In the genomic region with DNA sequence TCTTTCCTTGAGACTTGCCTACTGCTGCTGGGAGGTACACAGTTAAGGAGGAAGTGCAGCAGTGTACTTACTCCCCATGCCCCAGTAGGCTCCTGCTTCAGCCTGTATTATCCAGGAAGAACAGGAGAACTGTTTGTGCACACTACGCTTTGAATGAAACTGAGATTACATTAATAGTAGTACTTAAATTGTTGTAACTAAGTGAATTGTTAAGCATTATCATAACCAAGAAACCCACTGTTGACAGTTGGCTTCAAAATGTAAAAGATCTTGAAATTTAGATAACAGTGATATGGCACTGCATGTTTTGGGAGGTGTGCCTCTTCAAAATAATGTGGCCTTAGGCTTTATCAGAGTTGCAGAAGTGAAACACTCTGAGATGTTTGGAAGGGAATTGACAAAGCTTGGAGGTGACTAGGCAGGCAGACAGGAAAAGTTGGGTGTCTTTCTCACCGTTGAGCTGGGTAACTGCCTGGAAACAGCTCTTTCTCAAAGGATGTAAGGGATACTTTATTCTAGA, we compare ENCODE assay signal across 20 mouse cellular contexts.
DNase-seq lines count a peak whose midpoint lies in the region; ATAC-seq and TF ChIP-seq lines count a peak whose summit lies in the region.
"Had no signal": no experiment of that assay in that cellular context is flagged by ENCODE, and none has a peak within 500 bp of the region (broad histone marks: within the 10 kb centered on the region; RNA-seq: fewer than 3 reads in every experiment).

No protein-coding gene starts in this region.

- H3K27me3 ChIP-seq in liver, embryonic 12.5 days (replicated peaks), result no peaks in the 10 kb centered on the region
- no peaks in the 10 kb centered on the region for H3K27me3 ChIP-seq in MEL (ENCODE audit: control insufficient read depth in 1 of 2, insufficient read depth in 2 of 2, low read length in 2 of 2)
- no peaks in the 10 kb centered on the region for H3K27me3 ChIP-seq in stomach, postnatal 0 days (ENCODE audit: control insufficient read depth, insufficient read depth, low read length)
- no peaks in the 10 kb centered on the region for H3K27me3 ChIP-seq in kidney, embryonic 14.5 days (ENCODE audit: control insufficient read depth, insufficient read depth, low read length)
- no peaks in the 10 kb centered on the region for H3K27me3 ChIP-seq in forebrain, embryonic 10.5 days (ENCODE audit: poor library complexity, severe bottlenecking)
- H3K27me3 ChIP-seq: limb, embryonic 15.5 days; megakaryocyte, embryonic 14.5 days had no signal

- WGBS in liver, embryonic 12.5 days (ENCODE audit: insufficient replicate concordance), result 47% methylated on average over 2 of the region's 2 CpGs
- 33% methylated on average over 2 of the region's 2 CpGs for WGBS in stomach, postnatal 0 days
- 77% methylated on average over 2 of the region's 2 CpGs for WGBS in kidney, embryonic 14.5 days
- 85% methylated on average over 2 of the region's 2 CpGs for WGBS in forebrain, embryonic 10.5 days

- no peak overlapping the region for H3K9ac ChIP-seq in liver, embryonic 12.5 days
- H3K9ac ChIP-seq in MEL (ENCODE audit: control insufficient read depth, low read depth, low read length, poor library complexity, severe bottlenecking), result no peak overlapping the region
- H3K9ac ChIP-seq in stomach, postnatal 0 days (ENCODE audit: low read length), result no peak overlapping the region
- no peak overlapping the region for H3K9ac ChIP-seq in kidney, embryonic 14.5 days (ENCODE audit: low read depth, low read length)
- H3K9ac ChIP-seq: limb, embryonic 15.5 days; lung, embryonic 14.5 days had no signal

- peaks cover 43% of the 10 kb centered on the region for H3K79me2 ChIP-seq in MEL (ENCODE audit: control insufficient read depth, insufficient read depth, low read length, poor library complexity)

- no peaks in the 10 kb centered on the region for H3K9me3 ChIP-seq in liver, embryonic 12.5 days (replicated peaks)
- no peaks in the 10 kb centered on the region for H3K9me3 ChIP-seq in MEL (replicated peaks; ENCODE audit: insufficient read depth, low read length)
- H3K9me3 ChIP-seq in stomach, postnatal 0 days (ENCODE audit: control insufficient read depth, low read length), result no peaks in the 10 kb centered on the region
- H3K9me3 ChIP-seq in kidney, embryonic 14.5 days (ENCODE audit: control insufficient read depth, low read length), result no peaks in the 10 kb centered on the region
- H3K9me3 ChIP-seq in forebrain, embryonic 10.5 days, result no peaks in the 10 kb centered on the region
- H3K9me3 ChIP-seq: hindbrain, embryonic 10.5 days; limb, embryonic 15.5 days; megakaryocyte, embryonic 14.5 days had no signal

- no peak overlapping the region for H3K4me3 ChIP-seq in liver, embryonic 12.5 days
- H3K4me3 ChIP-seq in MEL (ENCODE audit: control insufficient read depth in 1 of 2, insufficient read depth in 1 of 2, low read depth in 2 of 2, low read length in 2 of 2), result no peak overlapping the region
- H3K4me3 ChIP-seq in stomach, postnatal 0 days (ENCODE audit: low read depth, low read length), result no peak overlapping the region
- no peak overlapping the region for H3K4me3 ChIP-seq in kidney, embryonic 14.5 days (ENCODE audit: low read length)
- H3K4me3 ChIP-seq in forebrain, embryonic 10.5 days, result no peak overlapping the region
- H3K4me3 ChIP-seq: gastrocnemius, adult 2 months; hindbrain, embryonic 10.5 days; left cerebral cortex, adult 2 months; limb, embryonic 15.5 days; megakaryocyte, embryonic 14.5 days had no signal

- TF ChIP-seq POLR2A in MEL (IDR thresholded peaks at IDR 0.05; ENCODE audit: control insufficient read depth in 1 of 2, insufficient read depth in 1 of 2, low read depth in 1 of 2, low read length in 2 of 2, poor library complexity in 1 of 2), result no peak

- ATAC-seq in liver, embryonic 12.5 days, result peak; percentile 53
- peak; percentile 37 for ATAC-seq in inflammation-experienced regulatory T-cells, adult 6 months
- peak; percentile 94 for ATAC-seq in stomach, postnatal 0 days (ENCODE audit: low FRiP score, low TSS enrichment)
- ATAC-seq in kidney, embryonic 14.5 days (ENCODE audit: low FRiP score, low TSS enrichment), result no peak

- peak; percentile 59; a peak in 1 of 4 replicates for TF ChIP-seq EP300 in MEL (IDR thresholded peaks at IDR 0.05; ENCODE audit: low read depth in 1 of 2, low read length in 2 of 2)
- TF ChIP-seq EP300 in stomach, postnatal 0 days (optimal IDR thresholded peaks at IDR 0.05), result no peak

- TF ChIP-seq RAD21 in MEL (IDR thresholded peaks at IDR 0.05; ENCODE audit: low read depth, low read length), result no peak

- TF ChIP-seq CTCF in MEL (IDR thresholded peaks at IDR 0.05 in 2 of 3, conservative IDR thresholded peaks at IDR 0.05 in 1 of 3; ENCODE audit: control insufficient read depth in 1 of 3, insufficient read depth in 1 of 3, low read depth in 2 of 3, low read length in 3 of 3, poor library complexity in 1 of 3, severe bottlenecking in 1 of 3), result no peak
- TF ChIP-seq CTCF in stomach, postnatal 0 days (IDR thresholded peaks at IDR 0.05; ENCODE audit: low read depth), result no peak

- H3K4me1 ChIP-seq in liver, embryonic 12.5 days, result peaks cover 41% of the 10 kb centered on the region
- H3K4me1 ChIP-seq in MEL (ENCODE audit: control insufficient read depth in 1 of 2, insufficient read depth in 2 of 2, low read length in 2 of 2), result peaks cover 20 to 24% of the 10 kb centered on the region in 2 experiments
- H3K4me1 ChIP-seq in stomach, postnatal 0 days (replicated peaks; ENCODE audit: control insufficient read depth, insufficient read depth), result no peaks in the 10 kb centered on the region
- 0 out of 2 replicates have a peak, but pooled peaks cover 5% of the 10 kb centered on the region for H3K4me1 ChIP-seq in kidney, embryonic 14.5 days (ENCODE audit: control insufficient read depth, insufficient read depth, low read length)
- peaks cover 10% of the 10 kb centered on the region for H3K4me1 ChIP-seq in forebrain, embryonic 10.5 days

- H3K27ac ChIP-seq in liver, embryonic 12.5 days, result no peak overlapping the region
- 0 out of 2 replicates have a peak overlapping the region, but pooled peaks have one; percentile 3 for H3K27ac ChIP-seq in MEL (ENCODE audit: control insufficient read depth, low read depth, low read length)
- H3K27ac ChIP-seq in stomach, postnatal 0 days (replicated peaks), result no peak overlapping the region
- H3K27ac ChIP-seq in kidney, embryonic 14.5 days (ENCODE audit: low read depth, low read length), result no peak overlapping the region
- no peak overlapping the region for H3K27ac ChIP-seq in forebrain, embryonic 10.5 days
- H3K27ac ChIP-seq: gastrocnemius, adult 2 months; hindbrain, embryonic 10.5 days; left cerebral cortex, adult 2 months; limb, embryonic 15.5 days had no signal

- no peak for DNase-seq in liver
- DNase-seq in MEL (ENCODE audit: low read depth, low spot score), result peak; percentile 62
- no peak for DNase-seq in stomach, postnatal 0 days (ENCODE audit: low spot score)
- DNase-seq in forebrain, embryonic 10.5 days (ENCODE audit: extremely low spot score, low spot score), result no peak
- DNase-seq: adrenal gland, adult 2 months; cerebellum, adult 8-10 months; cerebellum, postnatal 36 days; gastrocnemius, adult 2 months; kidney, adult 11 months; kidney, postnatal 4 days; left cerebral cortex, postnatal 4 days; lung, embryonic 14.5 days; midbrain, embryonic 14.5 days had no signal

- no peaks in the 10 kb centered on the region for H3K36me3 ChIP-seq in liver, embryonic 12.5 days
- peaks cover 1 to 32% of the 10 kb centered on the region in 2 experiments; a peak in 2 of 4 replicates for H3K36me3 ChIP-seq in MEL (ENCODE audit: control insufficient read depth in 1 of 2, insufficient read depth in 2 of 2, low read length in 2 of 2)
- H3K36me3 ChIP-seq in stomach, postnatal 0 days (ENCODE audit: control insufficient read depth, insufficient read depth, low read length), result no peaks in the 10 kb centered on the region
- H3K36me3 ChIP-seq in kidney, embryonic 14.5 days (ENCODE audit: control insufficient read depth, insufficient read depth, low read length), result no peaks in the 10 kb centered on the region
- H3K36me3 ChIP-seq in forebrain, embryonic 10.5 days (replicated peaks), result peaks cover 5% of the 10 kb centered on the region; the same call in 1 of the 2 replicates
- H3K36me3 ChIP-seq: limb, embryonic 15.5 days had no signal

- no peak overlapping the region for H3K4me2 ChIP-seq in liver, embryonic 12.5 days
- H3K4me2 ChIP-seq in stomach, postnatal 0 days (replicated peaks; ENCODE audit: low read depth), result no peak overlapping the region
- H3K4me2 ChIP-seq in kidney, embryonic 14.5 days (replicated peaks; ENCODE audit: low read depth, low read length), result no peak overlapping the region
- H3K4me2 ChIP-seq: limb, embryonic 15.5 days; lung, embryonic 14.5 days had no signal

TF ChIP-seq in MEL, 35 proteins besides CTCF, POLR2A, EP300 and RAD21:
- TF ChIP-seq ZNF384 (IDR thresholded peaks at IDR 0.05; ENCODE audit: low read depth, low read length), result no peak
- no peak for TF ChIP-seq BHLHE40 (IDR thresholded peaks at IDR 0.05; ENCODE audit: borderline replicate concordance, low read depth, low read length)
- no peak for TF ChIP-seq MAFK (IDR thresholded peaks at IDR 0.05; ENCODE audit: borderline replicate concordance, low read depth, low read length)
- peak; percentile 60; the same call in 1 of the 2 replicates for TF ChIP-seq SIN3A (IDR thresholded peaks at IDR 0.05; ENCODE audit: low read length)
- 0 out of 2 replicates have a peak, but pooled peaks have one; percentile 39 for TF ChIP-seq ELF1 (IDR thresholded peaks at IDR 0.05; ENCODE audit: low read depth, low read length)
- TF ChIP-seq RCOR1 (IDR thresholded peaks at IDR 0.05; ENCODE audit: low read depth, low read length), result peak; percentile 57
- TF ChIP-seq MXI1 (IDR thresholded peaks at IDR 0.05; ENCODE audit: low read depth, low read length), result no peak; the same call in 1 of the 2 replicates
- TF ChIP-seq GATA1 (IDR thresholded peaks at IDR 0.05; ENCODE audit: low read depth, low read length), result peak; percentile 70; the same call in 1 of the 2 replicates
- no peak for TF ChIP-seq GABPA (IDR thresholded peaks at IDR 0.05; ENCODE audit: low read depth, low read length)
- TF ChIP-seq TCF12 (IDR thresholded peaks at IDR 0.05; ENCODE audit: low read depth, low read length), result peak; percentile 52; the same call in 1 of the 2 replicates
- TF ChIP-seq POLR2AphosphoS5 (IDR thresholded peaks at IDR 0.05; ENCODE audit: borderline replicate concordance, low read depth, low read length), result no peak
- no peak for TF ChIP-seq MAX (IDR thresholded peaks at IDR 0.05; ENCODE audit: low read length)
- TF ChIP-seq ETS1 (IDR thresholded peaks at IDR 0.05; ENCODE audit: low read depth, low read length), result peak; percentile 58; the same call in 1 of the 2 replicates
- no peak for TF ChIP-seq MEF2A (IDR thresholded peaks at IDR 0.05; ENCODE audit: extremely low read depth, insufficient replicate concordance, low read depth, low read length, poor library complexity, severe bottlenecking)
